Mouse (Mus musculus) bone marrow, adult 2 months (tissue): ENCODE results near the gene Gm10337.

Experiments used
- CTCF ChIP-seq: fragments of 200-500 bp; IDR thresholded peaks from 2 replicates; pipeline ENCODE4 v1.5.1; 2011; ENCODE audit warnings: low read length, control low read depth; ENCODE audit not compliant: control insufficient read depth, insufficient read depth
- POLR2A ChIP-seq: fragments of 200-500 bp; IDR thresholded peaks from 2 replicates; pipeline ENCODE4 v1.6.1; 2011; ENCODE audit warnings: low read depth, mild to moderate bottlenecking, control low read depth, low read length, borderline replicate concordance; ENCODE audit not compliant: control insufficient read depth

- TF ChIP-seq POLR2A = no peak
- no peak for TF ChIP-seq CTCF
Measured at GRCm38 (mm10) chr15:102507561-102507960, 4.0 kb downstream of the Gm10337 start.
